Mouse (Mus musculus) MEL (cell line): Measurements from ENCODE around the gene Gnat2. TPM values are rescaled to one million over a fixed set of nuclear protein-coding genes. Genes with fewer than 3 reads are reported as not detected.

Experiments
- DNase-seq: peaks from one replicate; pipeline ENCODE4 v3.0.0; 2011; ENCODE audit warnings: low read depth, low spot score
- H3K27ac ChIP-seq: 2 replicates; pipeline ENCODE4 v1.5.1; 2012; ENCODE audit warnings: low read depth, mild to moderate bottlenecking, control low read depth, low read length, moderate library complexity; ENCODE audit not compliant: control insufficient read depth
- H3K27me3 ChIP-seq, 2 experiments: fragments of 150-350 bp in 1 of 2; sonication (generic) in 1 of 2; 2 replicates each; pipeline ENCODE4 v1.6.1; 2012; ENCODE audit warnings: low read length in 2 of 2, mild to moderate bottlenecking in 2 of 2, improper control_type of control experiment in 1 of 2, moderate library complexity in 1 of 2; ENCODE audit not compliant: insufficient read depth in 2 of 2, control insufficient read depth in 1 of 2
- H3K36me3 ChIP-seq, 2 experiments: 2 replicates each; pipeline ENCODE4 v1.6.1; 2012 to 2014; ENCODE audit warnings: low read length in 2 of 2, improper control_type of control experiment in 1 of 2, inconsistent platforms in 1 of 2, mild to moderate bottlenecking in 1 of 2; ENCODE audit not compliant: insufficient read depth in 2 of 2, control insufficient read depth in 1 of 2
- H3K4me1 ChIP-seq, 2 experiments: fragments of 150-350 bp in 1 of 2; sonication (generic) in 1 of 2; 2 replicates each; pipeline ENCODE4 v1.6.1; 2012; ENCODE audit warnings: low read length in 2 of 2, improper control_type of control experiment in 1 of 2, mild to moderate bottlenecking in 1 of 2; ENCODE audit not compliant: insufficient read depth in 2 of 2, control insufficient read depth in 1 of 2
- H3K4me3 ChIP-seq, 2 experiments: fragments of 150-350 bp in 1 of 2; sonication (generic) in 1 of 2; 2 replicates each; pipeline ENCODE4 v1.5.1; 2012; ENCODE audit warnings: low read depth in 2 of 2, low read length in 2 of 2, mild to moderate bottlenecking in 2 of 2, moderate library complexity in 2 of 2, control low read depth in 1 of 2, improper control_type of control experiment in 1 of 2; ENCODE audit not compliant: control insufficient read depth in 1 of 2, insufficient read depth in 1 of 2
- H3K79me2 ChIP-seq: 2 replicates; pipeline ENCODE4 v1.6.1; 2012; ENCODE audit warnings: mild to moderate bottlenecking, low read length, moderate library complexity; ENCODE audit not compliant: control insufficient read depth, poor library complexity, insufficient read depth
- H3K9ac ChIP-seq: 2 replicates; pipeline ENCODE4 v1.6.1; 2012; ENCODE audit warnings: low read depth, mild to moderate bottlenecking, control low read depth, low read length, moderate library complexity; ENCODE audit not compliant: control insufficient read depth, poor library complexity, severe bottlenecking
- H3K9me3 ChIP-seq: fragments of 150-350 bp; sonication (generic); replicated peaks from 2 replicates; pipeline ENCODE4 v1.6.1; 2012; ENCODE audit warnings: mild to moderate bottlenecking, low read length, improper control_type of control experiment, moderate library complexity; ENCODE audit not compliant: insufficient read depth
- BHLHE40 ChIP-seq: IDR thresholded peaks from 2 replicates; pipeline ENCODE4 v1.6.1; 2012; ENCODE audit warnings: low read depth, mild to moderate bottlenecking, inconsistent platforms, low read length, improper control_type of control experiment, borderline replicate concordance
- CHD2 ChIP-seq: IDR thresholded peaks from 2 replicates; pipeline ENCODE4 v1.6.1; 2011; ENCODE audit warnings: low read length, improper control_type of control experiment
- CTCF ChIP-seq, 3 experiments: IDR thresholded peaks in 2 of 3; conservative IDR thresholded peaks in 1 of 3; 2 replicates each; pipeline ENCODE4 v1.5.1; 2011 to 2012; ENCODE audit warnings: low read length in 3 of 3, low read depth in 2 of 3, mild to moderate bottlenecking in 2 of 3, improper control_type of control experiment in 1 of 3, inconsistent platforms in 1 of 3, mixed read lengths in 1 of 3, moderate library complexity in 1 of 3; ENCODE audit not compliant: control insufficient read depth in 1 of 3, insufficient read depth in 1 of 3, poor library complexity in 1 of 3, severe bottlenecking in 1 of 3
- ETS1 ChIP-seq: IDR thresholded peaks from 2 replicates; pipeline ENCODE4 v1.6.1; 2012; ENCODE audit warnings: low read depth, mild to moderate bottlenecking, inconsistent platforms, low read length, improper control_type of control experiment, moderate library complexity
- GATA1 ChIP-seq: IDR thresholded peaks from 2 replicates; pipeline ENCODE4 v1.6.1; 2011; ENCODE audit warnings: low read depth, low read length, improper control_type of control experiment
- JUND ChIP-seq: IDR thresholded peaks from 2 replicates; pipeline ENCODE4 v1.6.1; 2011; ENCODE audit warnings: low read depth, mild to moderate bottlenecking, improper control_type of control experiment, low read length
- MAZ ChIP-seq: IDR thresholded peaks from 2 replicates; pipeline ENCODE4 v1.6.1; 2012; ENCODE audit warnings: low read depth, mild to moderate bottlenecking, inconsistent platforms, low read length, improper control_type of control experiment
- NELFE ChIP-seq: IDR thresholded peaks from 2 replicates; pipeline ENCODE4 v1.6.1; 2011; ENCODE audit warnings: low read depth, low read length, improper control_type of control experiment
- NRF1 ChIP-seq: IDR thresholded peaks from 2 replicates; pipeline ENCODE4 v1.6.1; 2014; ENCODE audit warnings: low read depth, mild to moderate bottlenecking, inconsistent platforms, low read length, improper control_type of control experiment, moderate library complexity; ENCODE audit not compliant: poor library complexity, insufficient read depth, severe bottlenecking
- POLR2AphosphoS2 ChIP-seq: IDR thresholded peaks from 2 replicates; pipeline ENCODE4 v1.6.1; 2011; ENCODE audit warnings: low read length, improper control_type of control experiment
- RCOR1 ChIP-seq: IDR thresholded peaks from 2 replicates; pipeline ENCODE4 v1.6.1; 2012; ENCODE audit warnings: low read depth, mild to moderate bottlenecking, inconsistent platforms, low read length, improper control_type of control experiment
- SMC3 ChIP-seq: IDR thresholded peaks from 2 replicates; pipeline ENCODE4 v1.6.1; 2011; ENCODE audit warnings: low read depth, low read length, improper control_type of control experiment
- UBTF ChIP-seq: IDR thresholded peaks from 2 replicates; pipeline ENCODE4 v1.6.1; 2012; ENCODE audit warnings: low read depth, mild to moderate bottlenecking, inconsistent platforms, low read length, improper control_type of control experiment, moderate library complexity, borderline replicate concordance; ENCODE audit not compliant: insufficient read depth
- USF1 ChIP-seq: IDR thresholded peaks from 2 replicates; pipeline ENCODE4 v1.6.1; 2014; ENCODE audit warnings: low read depth, mild to moderate bottlenecking, inconsistent platforms, low read length, improper control_type of control experiment, moderate library complexity
- USF2 ChIP-seq, 2 experiments: IDR thresholded peaks; 2 replicates each; pipeline ENCODE4 v1.6.1; 2011 to 2012; ENCODE audit warnings: improper control_type of control experiment in 2 of 2, low read length in 2 of 2, borderline replicate concordance in 1 of 2, inconsistent platforms in 1 of 2, low read depth in 1 of 2, mild to moderate bottlenecking in 1 of 2; ENCODE audit not compliant: insufficient read depth in 1 of 2
- ZC3H11A ChIP-seq: IDR thresholded peaks from 2 replicates; pipeline ENCODE4 v1.6.1; 2012; ENCODE audit warnings: low read depth, mild to moderate bottlenecking, inconsistent platforms, low read length, improper control_type of control experiment
- ZKSCAN1 ChIP-seq: IDR thresholded peaks from 2 replicates; pipeline ENCODE4 v1.6.1; 2012; ENCODE audit warnings: low read depth, mild to moderate bottlenecking, inconsistent platforms, low read length, improper control_type of control experiment, moderate library complexity
- polyA plus RNA-seq, 2 experiments: library from polyadenylated mRNA; stranded (reverse) in 1 of 2; unstranded in 1 of 2; fragments of >175 nt in 1 of 2; fragments of >200 nt in 1 of 2; gene quantifications; 2 replicates each; pipeline versions ENCODE4 v1.2.1 to v1.2.4; 2012; ENCODE audit warnings: low replicate concordance in 2 of 2, low read depth in 1 of 2; ENCODE audit not compliant: insufficient read length in 2 of 2, insufficient read depth in 1 of 2, missing spikeins in 1 of 2
- total RNA-seq: library from RNA; depleted of rRNA; stranded (reverse); fragments of 300-350 nt; gene quantifications from 2 replicates; pipeline ENCODE4 v1.2.3, GENCODE M21; 2012

Gene Gnat2
- total and polyA plus RNA-seq, 3 experiments: 4.7 to 12.4 TPM; not detected in 1

GRCm38 (mm10) chr3:108094976-108095760 is 2.6 kb downstream of the Gnat2 start:
- H3K4me3 ChIP-seq: peak overlapping the region; percentile 7 to 38; a peak in 2 of 4 replicates
- TF ChIP-seq USF2 (IDR thresholded peaks at IDR 0.05; ENCODE audit: borderline replicate concordance in 1 of 2, insufficient read depth in 1 of 2, low read depth in 1 of 2, low read length in 2 of 2) (no peak), GATA1 (0 out of 2 replicates have a peak, but pooled peaks have one; percentile 22), RCOR1 (peak; percentile 49; the same call in 1 of the 2 replicates), JUND (no peak), BHLHE40 (no peak), CTCF (IDR thresholded peaks at IDR 0.05 in 2 of 3, conservative IDR thresholded peaks at IDR 0.05 in 1 of 3; ENCODE audit: control insufficient read depth in 1 of 3, insufficient read depth in 1 of 3, low read depth in 2 of 3, low read length in 3 of 3, poor library complexity in 1 of 3, severe bottlenecking in 1 of 3) (no peak), CHD2 (no peak), SMC3 (no peak), ETS1 (0 out of 2 replicates have a peak, but pooled peaks have one; percentile 5), ZKSCAN1 (no peak), NELFE (no peak), UBTF (no peak), POLR2AphosphoS2 (no peak), NRF1 (no peak), ZC3H11A (no peak)
- TF ChIP-seq, all 39 proteins: peak for 3
- Histone ChIP-seq H3K27ac (no peak overlapping the region; the same call in 1 of the 2 replicates), H3K9me3 (no peaks in the 10 kb centered on the region), H3K36me3 (peaks cover 0 to 49% of the 10 kb centered on the region in 2 experiments; a peak in 3 of 4 replicates), H3K27me3 (no peaks in the 10 kb centered on the region), H3K79me2 (no peaks in the 10 kb centered on the region), H3K9ac (no peak overlapping the region; the same call in 1 of the 2 replicates), H3K4me1 (peaks cover 28 to 53% of the 10 kb centered on the region in 2 experiments)
- DNase-seq: peak; percentile 51

- H3K27ac ChIP-seq: peak overlapping the region; percentile 86
- H3K9me3 ChIP-seq: no peaks in the 10 kb centered on the region
- H3K79me2 ChIP-seq: no peaks in the 10 kb centered on the region
- no peaks in the 10 kb centered on the region for H3K27me3 ChIP-seq
- peaks cover 28 to 53% of the 10 kb centered on the region in 2 experiments for H3K4me1 ChIP-seq
- DNase-seq: peak; percentile 84
- no peak for TF ChIP-seq USF1
- TF ChIP-seq ZC3H11A: peak; percentile 1; the same call in 1 of the 2 replicates
- TF ChIP-seq MAZ: 0 out of 2 replicates have a peak, but pooled peaks have one; percentile 43
- H3K9ac ChIP-seq: peak overlapping the region; percentile 13; the same call in 1 of the 2 replicates
- peak overlapping the region; percentile 13 to 38 for H3K4me3 ChIP-seq
- H3K36me3 ChIP-seq: peaks cover 0 to 49% of the 10 kb centered on the region in 2 experiments; a peak in 3 of 4 replicates
Measured at GRCm38 (mm10) chr3:108096226-108096625, 3.6 kb downstream of the Gnat2 start.
